Mouse (Mus musculus) heart, postnatal 4 days (tissue): ENCODE measurements at regions not wholly inside any gene's neighbourhood (a gene's known extent, or its start where the extent isn't known, plus 50 kb on each side); places are given as distances from the start of the nearest gene placed in this dataset.
A peak's percentile ranks its signal among the peaks of the same experiment; 100 is the strongest.

Experiments
- DNase-seq: peaks from one replicate; pipeline ENCODE4 v3.0.0; 2021

DNA sequence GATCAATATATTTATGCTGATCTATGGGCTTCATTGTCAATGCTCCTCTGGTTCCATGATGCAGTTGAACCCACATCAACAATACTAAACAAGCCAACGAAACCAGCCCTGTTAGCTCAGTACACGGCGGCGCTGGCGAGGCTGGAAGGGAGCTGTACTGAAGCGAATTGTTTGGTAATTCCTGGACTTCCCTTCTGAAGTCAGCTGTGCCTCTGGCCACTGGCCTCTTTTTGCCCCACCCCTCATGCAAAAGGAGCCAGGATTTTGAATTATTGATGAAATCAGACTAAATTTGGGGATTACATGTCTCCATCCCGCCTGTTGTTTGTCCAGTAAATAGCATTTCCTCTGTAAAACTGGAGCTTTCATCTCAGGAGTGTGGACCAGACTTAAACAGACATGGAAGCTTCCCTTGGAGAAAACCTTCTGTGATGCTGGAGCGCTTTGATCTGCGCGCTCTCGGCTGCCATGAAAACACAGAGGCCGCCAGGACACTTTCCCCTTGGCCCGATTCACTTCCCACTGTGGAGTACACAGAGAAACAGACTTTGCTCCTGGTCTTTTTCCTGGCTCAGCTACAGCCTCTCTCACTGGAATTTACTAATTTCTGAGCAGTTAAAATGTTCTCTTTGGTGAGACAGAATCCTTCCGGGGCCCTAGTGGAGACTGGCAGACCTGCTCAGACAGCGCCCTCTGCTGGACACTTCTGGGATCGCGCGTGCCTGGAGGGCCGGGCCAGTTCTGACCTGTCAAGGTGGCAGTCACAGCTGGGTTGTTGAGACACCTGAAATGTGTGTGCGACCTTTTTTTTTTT is 412.9 kb upstream of the Gm6657 start:
- DNase-seq, result peak; percentile 95

- DNase-seq, result no peak
Observed at GRCm38 (mm10) chr12:77783909-77784308, 410.1 kb upstream of the Gm6657 start.

GRCm38 (mm10) chr12:77785647-77786046 is 408.4 kb upstream of the Gm6657 start:
- DNase-seq, result no peak

- no peak for DNase-seq
Observed at GRCm38 (mm10) chr12:77786678-77787077, 407.4 kb upstream of the Gm6657 start.

GRCm38 (mm10) chr12:77788273-77788672 is 405.8 kb upstream of the Gm6657 start:
- DNase-seq, result no peak

DNA sequence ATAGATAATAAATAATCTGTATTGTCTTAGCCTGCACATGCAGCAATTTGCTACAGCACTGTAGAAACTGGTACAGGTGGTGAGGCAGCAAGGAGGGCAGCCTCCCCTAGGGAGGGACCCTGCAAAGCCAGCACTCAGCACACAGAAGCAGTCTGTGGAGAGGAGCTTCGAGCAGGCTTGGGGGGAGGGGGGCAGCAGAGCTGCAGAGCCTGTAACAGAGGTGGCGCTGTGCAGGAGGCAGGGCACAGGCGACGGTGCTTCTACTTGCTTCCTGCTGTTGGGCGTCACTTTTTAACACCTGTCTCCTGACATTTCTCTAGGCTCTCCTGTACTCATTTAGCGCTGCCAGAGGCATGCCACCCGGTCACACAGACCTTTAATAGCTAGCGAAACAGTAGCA is 404.6 kb upstream of the Gm6657 start:
- peak; percentile 20 for DNase-seq

- no peak for DNase-seq
Observed at GRCm38 (mm10) chr12:77789871-77790270, 404.2 kb upstream of the Gm6657 start.

DNA sequence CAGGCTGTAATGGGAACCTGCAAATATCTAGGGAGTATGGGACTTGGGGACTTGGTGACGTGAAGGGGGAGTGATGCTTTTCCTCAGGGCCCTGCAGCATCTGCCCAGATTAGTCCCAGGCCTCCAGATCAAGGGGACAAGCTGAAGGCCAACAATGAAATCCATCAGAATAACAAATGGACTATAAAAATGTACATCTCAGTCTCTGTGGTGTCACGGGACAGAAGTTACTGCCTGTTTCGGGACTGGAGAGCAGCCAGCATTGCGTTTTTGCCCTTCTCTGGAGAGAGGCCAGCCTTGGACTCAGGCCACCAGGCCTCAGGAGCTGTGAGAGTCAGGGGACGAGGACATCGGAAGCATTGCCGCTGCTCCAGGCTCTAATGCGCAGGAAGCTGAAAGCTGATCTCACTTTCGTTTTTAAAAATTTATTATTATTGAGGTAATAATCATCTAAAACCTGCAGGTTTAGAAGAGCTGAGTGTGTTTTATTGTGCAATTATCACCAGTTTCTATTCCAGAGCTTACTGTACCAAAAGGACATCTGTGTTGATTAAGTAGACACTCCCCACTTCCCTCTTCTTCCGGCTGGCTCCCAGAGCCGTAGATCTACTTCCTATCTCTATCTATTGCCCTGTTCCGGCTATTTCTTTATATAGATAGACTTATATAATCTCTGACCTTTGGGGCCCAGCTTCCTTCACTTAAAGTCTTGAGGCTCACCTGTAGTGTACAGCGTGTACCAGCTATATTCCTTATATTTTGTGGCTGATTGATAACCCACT is 403.0 kb upstream of the Gm6657 start:
- DNase-seq, result peak; percentile 86

DNA sequence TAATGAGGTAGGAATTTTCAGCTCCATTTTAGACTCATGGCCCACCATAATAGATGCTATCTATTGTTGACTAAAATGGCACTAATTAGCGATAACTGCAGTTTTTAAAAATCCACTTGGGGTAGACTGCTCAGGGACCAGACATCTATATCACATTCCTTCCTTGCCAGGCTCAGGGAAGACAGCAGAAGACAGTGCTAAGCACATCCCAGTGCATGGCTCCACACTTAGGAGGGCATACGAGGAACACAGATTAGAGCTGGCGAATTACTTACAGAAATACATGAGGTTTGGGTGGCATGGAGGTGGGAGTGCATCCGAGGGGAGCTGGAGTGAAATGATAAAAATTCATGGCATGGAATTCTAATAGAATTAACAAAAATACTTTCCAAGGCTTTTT is 395.5 kb upstream of the Gm6657 start:
- no peak for DNase-seq

DNA sequence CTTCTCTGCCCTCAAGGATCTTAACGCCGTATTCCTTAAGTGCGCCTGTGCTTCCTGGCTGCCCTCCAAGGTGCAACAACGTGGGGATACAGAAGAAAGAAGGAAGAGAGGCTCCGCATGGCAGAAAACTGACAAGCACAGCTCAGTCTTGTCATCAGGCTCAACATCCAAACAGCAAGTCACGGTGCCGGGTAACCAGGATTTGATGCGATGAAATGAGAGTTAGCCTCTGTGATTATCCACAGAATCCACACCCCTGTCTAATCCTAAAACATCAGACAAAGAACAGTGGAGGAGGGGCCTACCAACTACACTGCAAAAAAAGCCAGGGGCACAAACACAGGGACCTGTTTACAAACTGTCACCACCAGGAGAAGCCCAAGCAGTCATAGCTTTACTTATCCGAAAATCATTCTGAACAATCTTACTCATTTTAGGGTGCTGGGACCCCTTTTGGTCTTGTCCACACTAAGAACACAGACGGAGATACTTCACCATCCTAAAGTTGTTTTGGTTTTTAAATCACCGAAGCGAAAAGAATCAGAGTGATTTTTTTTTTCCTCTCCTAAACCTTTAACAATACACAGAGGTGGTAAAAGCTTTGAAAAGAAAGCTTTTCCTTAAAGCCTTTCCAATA is 394.8 kb upstream of the Gm6657 start:
- no peak for DNase-seq

- DNase-seq, result no peak
Observed at GRCm38 (mm10) chr12:77807674-77808073, 386.4 kb upstream of the Gm6657 start.

DNA sequence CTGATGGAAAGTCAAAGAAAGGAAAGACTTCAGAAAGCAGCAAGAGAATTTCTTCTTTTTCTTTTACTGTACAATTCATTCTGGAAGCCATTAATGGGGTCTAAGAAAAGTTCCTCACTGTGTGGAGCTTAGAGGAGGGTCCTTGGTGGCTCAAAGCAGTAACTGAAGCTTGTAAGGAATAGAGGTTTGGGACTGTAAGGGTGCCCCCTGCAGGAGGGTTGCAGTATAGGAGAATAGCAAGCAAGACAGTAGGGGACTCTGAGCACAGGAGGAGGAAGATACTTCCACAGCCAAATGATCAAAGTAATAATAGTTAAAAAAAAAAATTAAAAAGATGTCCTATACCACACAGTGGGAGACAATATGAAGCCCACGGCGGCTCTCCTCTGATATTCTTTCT is 382.8 kb upstream of the Gm6657 start:
- peak; percentile 50 for DNase-seq

GRCm38 (mm10) chr12:77819456-77819855 is 374.6 kb upstream of the Gm6657 start:
- DNase-seq, result no peak

DNA sequence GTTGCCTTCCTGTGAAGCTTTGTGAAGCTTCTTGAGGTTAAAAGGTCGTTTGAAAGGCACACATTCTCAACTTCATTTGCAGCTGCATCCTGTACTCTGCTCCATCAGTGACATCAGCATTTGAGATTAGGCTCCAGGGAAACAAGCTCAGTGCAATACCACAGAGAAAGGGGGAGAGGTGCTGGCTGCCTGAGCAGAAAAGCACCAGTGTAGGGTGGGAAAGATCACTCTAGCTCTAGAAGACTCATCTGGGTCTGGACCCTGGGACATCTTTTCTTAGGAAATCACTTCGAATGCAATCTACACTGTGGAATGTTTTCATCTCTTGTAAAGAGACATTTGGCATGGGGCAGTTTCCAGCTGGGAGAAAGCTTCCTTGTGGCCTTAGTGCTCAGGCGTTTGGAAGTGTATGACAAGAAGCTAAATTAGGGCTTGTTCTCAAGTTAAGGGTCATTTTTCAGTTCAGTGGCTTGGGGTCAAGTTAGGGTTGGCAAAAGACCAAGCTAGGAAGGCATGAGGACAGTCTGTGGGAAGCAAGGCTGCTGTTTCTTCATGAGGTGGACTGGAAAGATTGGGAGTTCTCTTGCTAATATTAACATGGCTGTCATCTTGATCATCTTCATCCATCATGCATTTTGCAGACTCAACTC is 370.5 kb upstream of the Gm6657 start:
- DNase-seq, result peak; percentile 7

DNA sequence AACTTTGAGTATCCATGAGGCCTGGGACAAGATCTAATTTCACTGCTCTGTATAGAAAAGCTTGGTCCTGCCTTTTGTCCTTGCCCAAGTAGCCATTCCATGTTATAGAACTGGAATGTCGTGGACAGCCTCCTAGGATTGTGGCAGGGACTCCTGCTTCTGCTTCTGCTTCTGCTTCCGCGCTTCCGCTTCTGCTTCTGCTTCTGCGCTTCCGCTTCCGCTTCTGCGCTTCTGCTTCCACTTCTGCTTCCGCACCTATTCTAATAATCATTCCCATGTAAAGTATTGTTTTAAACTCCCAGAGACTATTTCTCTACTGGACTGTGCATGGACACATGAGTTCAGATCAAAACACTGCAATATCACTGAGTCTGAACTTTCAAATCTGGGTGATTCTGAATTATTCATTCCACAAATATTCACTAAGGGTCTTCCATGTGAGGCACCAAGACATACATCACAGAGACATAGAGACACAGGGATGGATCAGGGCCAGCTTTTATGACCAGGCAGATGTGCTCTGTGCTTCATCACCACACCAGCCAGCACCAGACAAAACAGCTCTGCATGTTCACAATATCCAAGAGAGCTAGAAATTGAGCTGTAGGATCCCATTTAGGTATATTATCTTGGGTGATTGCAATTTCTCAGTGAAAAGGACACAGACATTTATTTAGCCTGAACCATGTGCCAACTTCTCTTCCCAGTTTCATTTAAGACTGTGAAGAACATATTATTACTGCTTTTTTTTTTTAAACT is 360.5 kb upstream of the Gm6657 start:
- no peak for DNase-seq

DNA sequence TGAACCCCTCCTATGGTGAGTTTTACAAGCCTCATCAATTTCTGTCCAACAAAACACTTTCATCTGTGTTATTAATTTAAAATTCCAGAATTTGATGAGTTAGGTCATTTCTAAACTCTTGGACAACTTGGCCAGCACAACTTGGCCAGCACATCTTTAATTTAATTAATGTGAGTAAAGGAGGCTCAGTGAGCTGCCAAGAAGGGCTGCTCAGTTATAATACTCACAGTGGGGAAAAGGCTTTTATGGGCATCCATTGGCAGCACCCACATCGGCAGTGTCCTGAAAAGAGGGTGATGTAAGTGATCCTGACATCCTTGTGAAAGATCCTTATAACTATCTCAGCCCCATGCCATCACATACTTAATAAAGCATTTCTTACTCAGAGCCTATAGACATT is 359.2 kb upstream of the Gm6657 start:
- DNase-seq, result no peak

GRCm38 (mm10) chr12:77836231-77836630 is 357.8 kb upstream of the Gm6657 start:
- DNase-seq, result no peak

DNA sequence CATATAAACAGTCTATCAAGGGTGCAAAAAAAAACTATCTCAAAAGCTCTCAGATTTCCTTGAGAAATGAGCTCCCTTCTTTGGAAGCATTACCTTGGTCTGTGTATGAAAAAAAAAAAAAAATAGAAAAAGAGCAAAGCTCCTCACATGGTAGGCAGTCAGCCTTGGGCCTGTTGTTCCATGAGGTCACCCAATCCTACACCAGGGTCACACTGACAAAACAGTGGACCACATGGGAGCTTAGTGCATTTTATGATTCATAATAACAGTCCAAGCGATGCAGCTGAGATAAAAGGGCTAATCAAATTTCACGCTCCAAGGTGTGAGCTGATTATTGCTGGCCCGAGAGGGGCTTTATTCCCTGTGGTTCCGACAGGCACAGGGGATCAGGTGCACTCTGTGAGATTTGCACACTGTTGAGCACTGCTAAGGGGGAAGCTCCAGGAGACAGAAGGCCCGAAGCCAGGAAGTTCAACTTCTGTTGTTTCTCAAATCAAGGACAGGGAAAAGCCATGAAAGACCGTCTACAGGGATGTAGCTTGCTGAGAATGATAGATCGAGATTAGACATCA is 352.1 kb upstream of the Gm6657 start:
- DNase-seq, result no peak

DNA sequence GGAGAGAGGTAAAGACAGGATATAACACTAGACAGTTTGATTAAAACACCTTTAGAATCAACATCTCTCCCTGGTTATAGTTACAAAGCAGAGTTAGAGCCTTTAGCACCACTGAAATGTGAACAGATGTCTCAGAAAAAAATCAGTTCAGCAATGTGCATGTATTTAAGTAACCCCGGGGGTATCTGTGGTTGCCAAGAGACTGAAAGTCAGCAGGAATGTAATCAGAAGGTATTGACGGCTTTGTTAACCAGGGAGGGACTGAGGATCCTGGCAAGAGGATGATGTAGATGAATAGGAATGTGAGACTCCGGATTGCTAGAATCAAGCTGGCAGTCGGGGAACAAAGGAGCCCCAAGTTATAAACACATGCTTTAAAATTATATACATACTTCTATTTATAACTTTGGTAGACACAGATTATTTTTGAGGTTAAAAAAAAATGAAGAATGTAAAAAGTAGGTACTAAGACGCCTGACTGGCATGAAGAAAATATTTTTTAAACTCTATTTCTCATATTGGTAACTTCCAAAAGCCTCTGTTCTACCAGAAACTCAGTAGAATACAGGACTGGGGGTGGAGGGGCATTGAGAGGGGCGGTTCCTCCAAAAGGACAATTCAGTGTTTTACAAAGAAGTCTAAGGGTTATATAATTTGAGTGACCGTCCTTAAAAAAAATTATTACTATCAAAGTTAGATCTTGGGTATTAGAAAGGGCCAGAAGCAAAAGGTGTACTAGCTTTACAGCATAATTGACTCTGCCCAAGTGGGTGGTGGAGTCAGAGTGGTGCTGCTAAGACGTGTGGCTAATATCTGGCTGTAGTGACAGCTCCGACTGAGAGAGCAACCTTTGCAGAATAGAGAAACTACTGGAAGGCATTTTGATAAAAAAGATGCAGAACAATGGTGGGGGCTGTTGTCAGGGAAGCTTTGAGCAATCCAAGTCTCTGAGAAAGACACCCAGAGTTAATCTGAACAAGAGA is 341.2 kb upstream of the Gm6657 start:
- DNase-seq, result no peak

DNA sequence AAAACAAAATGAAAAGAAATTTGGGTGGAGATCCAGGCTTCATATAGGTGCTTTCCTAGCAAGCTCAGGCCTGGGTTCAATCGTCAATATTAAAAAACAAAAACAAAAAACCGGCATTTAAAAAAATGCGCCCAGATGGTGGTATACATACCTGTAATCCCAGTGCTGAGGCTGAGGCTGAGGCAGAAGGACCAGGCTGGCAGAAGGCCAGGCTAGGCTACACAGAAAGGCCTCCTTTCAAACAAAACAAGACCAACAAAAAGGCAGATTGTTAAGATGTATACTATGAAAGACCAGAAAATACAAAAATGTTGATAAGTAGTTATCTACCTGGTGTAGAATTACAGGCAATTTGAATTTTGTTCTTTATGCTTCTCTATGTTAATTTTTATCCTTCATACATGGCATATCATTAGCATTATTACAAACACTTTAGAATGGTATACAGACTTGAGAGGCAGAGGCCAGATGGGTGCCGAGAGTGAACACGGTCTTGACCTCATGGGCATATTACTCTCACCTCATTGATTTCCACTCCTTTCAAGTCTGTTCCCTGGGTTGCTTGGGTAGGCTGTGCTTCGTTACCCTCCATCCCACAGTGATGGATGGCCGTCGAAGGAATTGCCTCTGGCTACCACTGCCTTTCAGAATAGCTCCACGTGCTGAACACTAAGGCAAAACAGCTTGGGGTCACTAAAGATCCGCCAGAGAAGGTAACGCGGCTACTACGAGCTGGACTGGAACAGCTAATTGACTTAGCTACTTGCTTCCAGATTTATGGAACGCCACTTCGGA is 339.6 kb upstream of the Gm6657 start:
- DNase-seq, result no peak
